Mouse (Mus musculus): Measurements from ENCODE around the gene Fam19a5. TPM values are rescaled to one million over a fixed set of nuclear protein-coding genes. Genes with fewer than 3 reads are reported as not detected.
A peak's percentile ranks its signal among the peaks of the same experiment; 100 is the strongest.

Fam19a5 gene
- polyA plus RNA-seq, 1 experiment from 2014 or later = 15.8 TPM

- no peak for DNase-seq (ENCODE audit: low spot score)
- Histone ChIP-seq H3K4me1 (ENCODE audit: control insufficient read depth, insufficient read depth, low read length) (peaks cover 3% of the 10 kb centered on the region; the same call in 1 of the 2 replicates), H3K4me2 (ENCODE audit: low read length) (no peak overlapping the region), H3K27ac (ENCODE audit: low read depth, low read length) (no peak overlapping the region), H3K4me3 (ENCODE audit: low read depth, low read length) (no peak overlapping the region), H3K36me3 (ENCODE audit: control insufficient read depth, insufficient read depth, low read length) (no peaks in the 10 kb centered on the region), H3K27me3 (replicated peaks; ENCODE audit: control insufficient read depth, insufficient read depth, low read length) (no peaks in the 10 kb centered on the region), H3K9ac (ENCODE audit: low read length) (no peak overlapping the region), H3K9me3 (replicated peaks; ENCODE audit: control insufficient read depth, low read length) (no peaks in the 10 kb centered on the region)
- 74% methylated on average over 4 of the region's 4 CpGs for WGBS
- no peak for ATAC-seq
Observed at GRCm38 (mm10) chr15:87711790-87712189, 167.7 kb downstream of the Fam19a5 start.

GRCm38 (mm10) chr15:87712221-87712620 is 168.1 kb downstream of the Fam19a5 start:
- DNase-seq (ENCODE audit: low spot score) (peak; percentile 58), ATAC-seq (peak; percentile 15; the same call in 1 of the 2 replicates)
- 48% methylated on average over 8 of the region's 8 CpGs for WGBS

GRCm38 (mm10) chr15:87715037-87715676 is 171.1 kb downstream of the Fam19a5 start:
- H3K9me3 ChIP-seq (replicated peaks; ENCODE audit: control insufficient read depth, low read length) = no peaks in the 10 kb centered on the region
- DNase-seq (ENCODE audit: low spot score) (peak; percentile 22), ATAC-seq (peak; percentile 26; the same call in 1 of the 2 replicates)
- no peak overlapping the region for H3K4me3 ChIP-seq (ENCODE audit: low read depth, low read length)
- H3K27ac ChIP-seq (ENCODE audit: low read depth, low read length) = no peak overlapping the region
- WGBS = 46% methylated on average over 9 of the region's 9 CpGs
- H3K4me2 ChIP-seq (ENCODE audit: low read length) = no peak overlapping the region
- no peak overlapping the region for H3K9ac ChIP-seq (ENCODE audit: low read length)
- peaks cover 3% of the 10 kb centered on the region; the same call in 1 of the 2 replicates for H3K4me1 ChIP-seq (ENCODE audit: control insufficient read depth, insufficient read depth, low read length)
- H3K27me3 ChIP-seq (replicated peaks; ENCODE audit: control insufficient read depth, insufficient read depth, low read length) = no peaks in the 10 kb centered on the region
- H3K36me3 ChIP-seq (ENCODE audit: control insufficient read depth, insufficient read depth, low read length) = no peaks in the 10 kb centered on the region

More at GRCm38 (mm10) chr15:87712221-87712620, 168.1 kb downstream of the Fam19a5 start:
- no peaks in the 10 kb centered on the region for H3K9me3 ChIP-seq (replicated peaks; ENCODE audit: control insufficient read depth, low read length)
- no peak overlapping the region for H3K4me2 ChIP-seq (ENCODE audit: low read length)
- H3K9ac ChIP-seq (ENCODE audit: low read length) = no peak overlapping the region
- no peaks in the 10 kb centered on the region for H3K27me3 ChIP-seq (replicated peaks; ENCODE audit: control insufficient read depth, insufficient read depth, low read length)
- no peak overlapping the region for H3K27ac ChIP-seq (ENCODE audit: low read depth, low read length)
- H3K36me3 ChIP-seq (ENCODE audit: control insufficient read depth, insufficient read depth, low read length) = no peaks in the 10 kb centered on the region
- H3K4me3 ChIP-seq (ENCODE audit: low read depth, low read length) = no peak overlapping the region
- peaks cover 3% of the 10 kb centered on the region; the same call in 1 of the 2 replicates for H3K4me1 ChIP-seq (ENCODE audit: control insufficient read depth, insufficient read depth, low read length)

- no peak overlapping the region for H3K4me3 ChIP-seq (ENCODE audit: low read depth, low read length)
- no peak overlapping the region for H3K4me2 ChIP-seq (ENCODE audit: low read length)
- H3K27me3 ChIP-seq (replicated peaks; ENCODE audit: control insufficient read depth, insufficient read depth, low read length) = no peaks in the 10 kb centered on the region
- H3K27ac ChIP-seq (ENCODE audit: low read depth, low read length) = no peak overlapping the region
- 58% methylated on average over 5 of the region's 5 CpGs for WGBS
- no peaks in the 10 kb centered on the region for H3K9me3 ChIP-seq (replicated peaks; ENCODE audit: control insufficient read depth, low read length)
- H3K36me3 ChIP-seq (ENCODE audit: control insufficient read depth, insufficient read depth, low read length) = no peaks in the 10 kb centered on the region
- peaks cover 3% of the 10 kb centered on the region; the same call in 1 of the 2 replicates for H3K4me1 ChIP-seq (ENCODE audit: control insufficient read depth, insufficient read depth, low read length)
- no peak for ATAC-seq
- DNase-seq (ENCODE audit: low spot score) = no peak
- H3K9ac ChIP-seq (ENCODE audit: low read length) = no peak overlapping the region
Observed at GRCm38 (mm10) chr15:87717056-87717455, 173.0 kb downstream of the Fam19a5 start.

- no peak overlapping the region for H3K4me2 ChIP-seq (ENCODE audit: low read length)
- H3K36me3 ChIP-seq (ENCODE audit: control insufficient read depth, insufficient read depth, low read length) = no peaks in the 10 kb centered on the region
- no peak for DNase-seq (ENCODE audit: low spot score)
- no peaks in the 10 kb centered on the region for H3K9me3 ChIP-seq (replicated peaks; ENCODE audit: control insufficient read depth, low read length)
- H3K9ac ChIP-seq (ENCODE audit: low read length) = no peak overlapping the region
- 90% methylated on average over 5 of the region's 5 CpGs for WGBS
- no peak for ATAC-seq
- H3K27me3 ChIP-seq (replicated peaks; ENCODE audit: control insufficient read depth, insufficient read depth, low read length) = no peaks in the 10 kb centered on the region
- H3K4me3 ChIP-seq (ENCODE audit: low read depth, low read length) = no peak overlapping the region
- no peak overlapping the region for H3K27ac ChIP-seq (ENCODE audit: low read depth, low read length)
- H3K4me1 ChIP-seq (ENCODE audit: control insufficient read depth, insufficient read depth, low read length) = no peaks in the 10 kb centered on the region
Observed at GRCm38 (mm10) chr15:87723455-87723986, 179.4 kb downstream of the Fam19a5 start.

- H3K9me3 ChIP-seq (replicated peaks; ENCODE audit: control insufficient read depth, low read length) = no peaks in the 10 kb centered on the region
- H3K27me3 ChIP-seq (replicated peaks; ENCODE audit: control insufficient read depth, insufficient read depth, low read length) = no peaks in the 10 kb centered on the region
- 0 out of 2 replicates have a peak, but pooled peaks cover 4% of the 10 kb centered on the region for H3K36me3 ChIP-seq (ENCODE audit: control insufficient read depth, insufficient read depth, low read length)
- H3K4me1 ChIP-seq (ENCODE audit: control insufficient read depth, insufficient read depth, low read length) = no peaks in the 10 kb centered on the region
- no peak overlapping the region for H3K27ac ChIP-seq (ENCODE audit: low read depth, low read length)
- WGBS = 54% methylated on average over 20 of the region's 20 CpGs
- DNase-seq (ENCODE audit: low spot score) = peak; percentile 70
- peak; percentile 29; the same call in 1 of the 2 replicates for ATAC-seq
- H3K4me2 ChIP-seq (ENCODE audit: low read length) = no peak overlapping the region
- H3K4me3 ChIP-seq (ENCODE audit: low read depth, low read length) = no peak overlapping the region
- no peak overlapping the region for H3K9ac ChIP-seq (ENCODE audit: low read length)
Observed at GRCm38 (mm10) chr15:87726657-87727236, 182.6 kb downstream of the Fam19a5 start.

GRCm38 (mm10) chr15:87736345-87736744 is 192.2 kb downstream of the Fam19a5 start:
- 96% methylated on average over 4 of the region's 4 CpGs for WGBS
- no peak for ATAC-seq
- no peak overlapping the region for H3K4me3 ChIP-seq (ENCODE audit: low read depth, low read length)
- H3K27me3 ChIP-seq (replicated peaks; ENCODE audit: control insufficient read depth, insufficient read depth, low read length) = no peaks in the 10 kb centered on the region
- H3K27ac ChIP-seq (ENCODE audit: low read depth, low read length) = no peak overlapping the region
- no peaks in the 10 kb centered on the region for H3K9me3 ChIP-seq (replicated peaks; ENCODE audit: control insufficient read depth, low read length)
- no peak overlapping the region for H3K9ac ChIP-seq (ENCODE audit: low read length)
- DNase-seq (ENCODE audit: low spot score) = no peak
- H3K36me3 ChIP-seq (ENCODE audit: control insufficient read depth, insufficient read depth, low read length) = no peaks in the 10 kb centered on the region
- H3K4me1 ChIP-seq (ENCODE audit: control insufficient read depth, insufficient read depth, low read length) = no peaks in the 10 kb centered on the region
- H3K4me2 ChIP-seq (ENCODE audit: low read length) = no peak overlapping the region

- Histone ChIP-seq H3K27ac (ENCODE audit: low read depth, low read length) (0 out of 2 replicates have a peak overlapping the region, but pooled peaks have one; percentile 5), H3K4me1 (ENCODE audit: control insufficient read depth, insufficient read depth, low read length) (no peaks in the 10 kb centered on the region), H3K4me2 (ENCODE audit: low read length) (no peak overlapping the region), H3K36me3 (ENCODE audit: control insufficient read depth, insufficient read depth, low read length) (peaks cover 6% of the 10 kb centered on the region; the same call in 1 of the 2 replicates), H3K27me3 (replicated peaks; ENCODE audit: control insufficient read depth, insufficient read depth, low read length) (no peaks in the 10 kb centered on the region), H3K4me3 (ENCODE audit: low read depth, low read length) (no peak overlapping the region), H3K9me3 (replicated peaks; ENCODE audit: control insufficient read depth, low read length) (no peaks in the 10 kb centered on the region), H3K9ac (ENCODE audit: low read length) (no peak overlapping the region)
- 87% methylated on average over 3 of the region's 3 CpGs for whole genome bisulfite sequencing
- ATAC-seq = no peak
- no peak for DNase-seq (ENCODE audit: low spot score)
Observed at GRCm38 (mm10) chr15:87755482-87755881, 211.4 kb downstream of the Fam19a5 start.

GRCm38 (mm10) chr15:87765876-87766275 is 221.8 kb downstream of the Fam19a5 start:
- Histone ChIP-seq H3K27ac (ENCODE audit: low read depth, low read length) (no peak overlapping the region), H3K36me3 (ENCODE audit: control insufficient read depth, insufficient read depth, low read length) (no peaks in the 10 kb centered on the region), H3K4me1 (ENCODE audit: control insufficient read depth, insufficient read depth, low read length) (no peaks in the 10 kb centered on the region), H3K27me3 (replicated peaks; ENCODE audit: control insufficient read depth, insufficient read depth, low read length) (no peaks in the 10 kb centered on the region), H3K9ac (ENCODE audit: low read length) (no peak overlapping the region), H3K4me3 (ENCODE audit: low read depth, low read length) (no peak overlapping the region), H3K4me2 (ENCODE audit: low read length) (no peak overlapping the region), H3K9me3 (replicated peaks; ENCODE audit: control insufficient read depth, low read length) (no peaks in the 10 kb centered on the region; the same call in 1 of the 2 replicates)
- ATAC-seq = no peak
- WGBS = 94% methylated on average over 3 of the region's 3 CpGs
- no peak for DNase-seq (ENCODE audit: low spot score)
